Mouse (Mus musculus): ENCODE data around the gene Phactr1. TPM values are rescaled to one million over a fixed set of nuclear protein-coding genes. Genes with fewer than 3 reads are reported as not detected.
A peak's percentile ranks its signal among the peaks of the same experiment; 100 is the strongest.

Phactr1 gene
- polyA plus RNA-seq, 1 experiment from 2014 or later, result 32.4 TPM

DNA sequence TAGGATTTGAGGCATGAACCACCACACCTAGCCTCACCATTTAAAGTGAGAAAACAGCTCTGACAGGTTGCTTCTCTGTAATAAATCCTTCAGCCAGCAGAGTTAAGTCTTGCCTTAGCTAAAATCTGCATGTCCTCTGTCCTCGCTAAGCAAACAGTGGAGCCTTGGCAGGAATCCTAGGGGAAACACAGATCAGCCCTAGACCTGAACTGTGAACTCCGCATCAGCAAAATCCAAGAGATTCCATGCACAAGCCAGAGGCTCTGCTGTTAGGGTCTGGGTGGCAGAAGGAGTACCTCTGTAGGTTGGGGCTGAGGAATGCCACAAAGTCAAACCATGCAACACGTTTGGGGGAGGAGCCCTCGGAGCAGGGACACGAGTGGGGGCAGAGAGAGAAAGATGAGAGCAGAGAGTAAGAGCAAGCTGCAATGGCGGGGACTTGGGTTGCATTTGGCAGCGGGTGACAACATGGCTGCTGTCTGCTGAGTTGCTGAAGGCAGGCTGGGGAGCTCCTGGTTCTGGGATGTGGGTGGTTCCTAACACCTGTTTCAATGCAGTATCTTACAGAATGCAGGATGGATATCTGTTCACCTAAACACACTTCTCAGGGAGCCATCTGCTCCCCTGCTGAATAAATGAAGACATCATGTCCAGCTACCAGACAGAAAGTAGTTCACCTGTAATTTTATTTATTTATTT, 464.4 kb downstream of the Phactr1 start:
- Histone ChIP-seq H3K9ac (ENCODE audit: low read depth, low read length) (no peak overlapping the region), H3K27ac (no peak overlapping the region), H3K4me3 (replicated peaks; ENCODE audit: low read depth, low read length) (no peak overlapping the region), H3K27me3 (ENCODE audit: insufficient read depth, low read length) (no peaks in the 10 kb centered on the region), H3K4me1 (replicated peaks; ENCODE audit: insufficient read depth, low read length) (peaks cover 15% of the 10 kb centered on the region), H3K4me2 (ENCODE audit: low read length) (no peak overlapping the region), H3K36me3 (ENCODE audit: insufficient read depth, low read length) (no peaks in the 10 kb centered on the region), H3K9me3 (replicated peaks; ENCODE audit: low read length) (no peaks in the 10 kb centered on the region)
- DNase-seq (ENCODE audit: low spot score) (no peak), ATAC-seq (replicated peaks; ENCODE audit: low FRiP score, low read depth) (no peak)
- WGBS, result 50% methylated on average over 7 of the region's 7 CpGs
- no peak for TF ChIP-seq CTCF (IDR thresholded peaks at IDR 0.05; ENCODE audit: low read depth)

DNA sequence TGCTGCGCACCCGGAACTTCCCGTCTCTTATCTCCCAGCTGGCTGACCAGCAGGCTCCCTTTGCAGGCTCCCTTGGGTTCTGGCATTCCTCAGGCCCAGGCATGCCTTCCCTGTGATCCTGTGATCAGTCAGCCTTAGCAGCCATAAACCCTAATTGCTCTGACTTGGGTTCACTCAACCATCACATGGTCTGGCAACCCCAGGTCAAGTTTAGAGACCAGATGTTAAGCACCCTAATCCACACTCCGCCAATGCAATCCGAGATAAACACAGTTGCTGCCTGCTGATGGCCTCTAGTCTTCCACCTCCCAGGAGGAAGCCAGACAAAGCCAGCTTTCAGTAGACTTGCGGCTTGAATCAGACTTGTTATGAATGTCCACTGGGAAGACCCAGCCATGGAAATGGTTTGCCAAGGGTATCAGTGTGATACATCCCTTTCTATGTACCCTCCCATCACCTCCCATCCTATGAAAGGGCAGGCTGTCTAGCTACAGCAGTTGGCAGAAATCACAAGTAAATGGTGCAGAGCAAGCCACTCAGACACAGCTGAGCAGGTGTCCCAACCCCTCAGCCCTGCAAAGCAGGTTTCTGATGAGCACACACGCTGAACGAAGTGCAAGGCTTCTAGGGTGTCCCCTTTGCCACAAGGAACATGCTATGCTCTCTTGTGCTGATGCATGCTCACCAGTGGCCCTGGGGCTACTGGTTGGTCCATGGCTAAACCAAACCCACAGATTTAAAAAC, 466.3 kb downstream of the Phactr1 start:
- DNase-seq (ENCODE audit: low spot score), result peak; percentile 74
- TF ChIP-seq CTCF (IDR thresholded peaks at IDR 0.05; ENCODE audit: low read depth), result no peak
- Histone ChIP-seq H3K4me2 (ENCODE audit: low read length) (no peak overlapping the region), H3K36me3 (ENCODE audit: insufficient read depth, low read length) (0 out of 2 replicates have a peak, but pooled peaks cover 5% of the 10 kb centered on the region), H3K4me3 (replicated peaks; ENCODE audit: low read depth, low read length) (no peak overlapping the region), H3K27ac (peak overlapping the region; percentile 60; the same call in 1 of the 2 replicates), H3K4me1 (replicated peaks; ENCODE audit: insufficient read depth, low read length) (peaks cover 15% of the 10 kb centered on the region), H3K9me3 (replicated peaks; ENCODE audit: low read length) (no peaks in the 10 kb centered on the region), H3K27me3 (ENCODE audit: insufficient read depth, low read length) (no peaks in the 10 kb centered on the region), H3K9ac (ENCODE audit: low read depth, low read length) (no peak overlapping the region)
- WGBS, result 33% methylated on average over 8 of the region's 8 CpGs
- ATAC-seq (replicated peaks; ENCODE audit: low FRiP score, low read depth), result peak; percentile 85

DNA sequence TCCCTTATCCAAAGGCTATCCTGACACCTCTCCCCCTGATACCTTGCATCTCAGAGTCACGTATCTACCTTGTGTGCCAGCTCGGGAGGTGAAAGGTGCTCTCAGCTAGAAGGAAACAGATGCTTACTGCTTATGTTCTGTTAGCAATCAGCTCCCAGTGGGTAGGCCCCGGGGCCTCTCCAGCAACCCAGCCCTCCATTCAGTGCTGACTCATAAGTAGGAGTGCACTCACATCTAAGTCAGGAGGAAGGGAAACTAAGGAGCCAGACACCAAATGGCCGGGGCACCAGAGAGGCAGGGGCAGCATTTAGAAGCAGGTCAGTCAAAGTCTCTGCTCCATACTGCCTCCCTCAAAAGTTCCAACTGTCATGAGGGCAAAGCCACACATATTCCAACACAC, 468.3 kb downstream of the Phactr1 start:
- Histone ChIP-seq H3K27me3 (ENCODE audit: insufficient read depth, low read length) (no peaks in the 10 kb centered on the region), H3K9me3 (replicated peaks; ENCODE audit: low read length) (no peaks in the 10 kb centered on the region), H3K4me2 (ENCODE audit: low read length) (no peak overlapping the region), H3K27ac (no peak overlapping the region), H3K4me3 (replicated peaks; ENCODE audit: low read depth, low read length) (no peak overlapping the region), H3K9ac (ENCODE audit: low read depth, low read length) (no peak overlapping the region), H3K36me3 (ENCODE audit: insufficient read depth, low read length) (peaks cover 11% of the 10 kb centered on the region; the same call in 1 of the 2 replicates), H3K4me1 (replicated peaks; ENCODE audit: insufficient read depth, low read length) (peaks cover 15% of the 10 kb centered on the region)
- no peak for TF ChIP-seq CTCF (IDR thresholded peaks at IDR 0.05; ENCODE audit: low read depth)
- DNase-seq (ENCODE audit: low spot score), result no peak
- no peak for ATAC-seq (replicated peaks; ENCODE audit: low FRiP score, low read depth)
- WGBS, result 58% methylated on average over 4 of the region's 4 CpGs

DNA sequence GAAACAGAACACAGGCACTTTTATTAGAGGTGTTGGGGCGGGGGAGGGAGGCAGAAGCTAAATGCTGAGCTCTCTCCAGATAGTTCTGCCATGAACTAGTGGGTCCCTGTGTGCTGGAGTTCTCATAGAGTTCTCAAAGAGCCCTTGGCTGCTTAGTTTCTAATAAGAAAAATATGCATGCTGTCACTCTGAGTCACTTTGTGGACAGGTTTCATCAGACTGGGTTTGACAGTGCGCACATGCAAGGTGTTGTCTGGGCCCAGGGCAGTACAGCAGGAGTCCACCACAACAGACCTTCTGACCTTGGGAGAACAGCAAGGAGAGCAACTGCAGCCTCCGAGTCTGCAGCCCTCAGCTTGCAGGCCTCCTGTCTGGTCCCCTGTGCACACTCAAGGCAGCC, 469.2 kb downstream of the Phactr1 start:
- WGBS, result 86% methylated on average over 3 of the region's 3 CpGs
- H3K27ac ChIP-seq, result no peak overlapping the region
- no peaks in the 10 kb centered on the region for H3K27me3 ChIP-seq (ENCODE audit: insufficient read depth, low read length)
- no peak overlapping the region for H3K9ac ChIP-seq (ENCODE audit: low read depth, low read length)
- peaks cover 15% of the 10 kb centered on the region for H3K36me3 ChIP-seq (ENCODE audit: insufficient read depth, low read length)
- DNase-seq (ENCODE audit: low spot score) (no peak), ATAC-seq (replicated peaks; ENCODE audit: low FRiP score, low read depth) (no peak)
- no peaks in the 10 kb centered on the region for H3K9me3 ChIP-seq (replicated peaks; ENCODE audit: low read length)
- no peak for TF ChIP-seq CTCF (IDR thresholded peaks at IDR 0.05; ENCODE audit: low read depth)
- H3K4me1 ChIP-seq (replicated peaks; ENCODE audit: insufficient read depth, low read length), result peaks cover 13% of the 10 kb centered on the region
- H3K4me3 ChIP-seq (replicated peaks; ENCODE audit: low read depth, low read length), result no peak overlapping the region
- H3K4me2 ChIP-seq (ENCODE audit: low read length), result no peak overlapping the region

GRCm38 (mm10) chr13:43152005-43152520, 471.6 kb downstream of the Phactr1 start:
- Histone ChIP-seq H3K4me3 (replicated peaks; ENCODE audit: low read depth, low read length) (no peak overlapping the region), H3K9me3 (replicated peaks; ENCODE audit: low read length) (no peaks in the 10 kb centered on the region), H3K27ac (no peak overlapping the region), H3K4me1 (replicated peaks; ENCODE audit: insufficient read depth, low read length) (0 out of 2 replicates have a peak, but pooled peaks cover 6% of the 10 kb centered on the region), H3K27me3 (ENCODE audit: insufficient read depth, low read length) (no peaks in the 10 kb centered on the region), H3K36me3 (ENCODE audit: insufficient read depth, low read length) (peaks cover 23% of the 10 kb centered on the region), H3K9ac (ENCODE audit: low read depth, low read length) (no peak overlapping the region), H3K4me2 (ENCODE audit: low read length) (no peak overlapping the region)
- 83% methylated on average over 14 of the region's 14 CpGs for WGBS
- TF ChIP-seq CTCF (IDR thresholded peaks at IDR 0.05; ENCODE audit: low read depth), result no peak
- DNase-seq (ENCODE audit: low spot score), result no peak
- no peak for ATAC-seq (replicated peaks; ENCODE audit: low FRiP score, low read depth)

- peaks cover 12% of the 10 kb centered on the region; the same call in 1 of the 2 replicates for H3K36me3 ChIP-seq (ENCODE audit: insufficient read depth, low read length)
- ATAC-seq (replicated peaks; ENCODE audit: low FRiP score, low read depth) (no peak), DNase-seq (ENCODE audit: low spot score) (peak; percentile 40)
- no peak overlapping the region for H3K4me2 ChIP-seq (ENCODE audit: low read length)
- H3K9me3 ChIP-seq (replicated peaks; ENCODE audit: low read length), result no peaks in the 10 kb centered on the region
- no peak overlapping the region for H3K9ac ChIP-seq (ENCODE audit: low read depth, low read length)
- 40% methylated on average over 5 of the region's 5 CpGs for WGBS
- TF ChIP-seq CTCF (IDR thresholded peaks at IDR 0.05; ENCODE audit: low read depth), result no peak
- peaks cover 16% of the 10 kb centered on the region for H3K4me1 ChIP-seq (replicated peaks; ENCODE audit: insufficient read depth, low read length)
- no peaks in the 10 kb centered on the region for H3K27me3 ChIP-seq (ENCODE audit: insufficient read depth, low read length)
- H3K4me3 ChIP-seq (replicated peaks; ENCODE audit: low read depth, low read length), result no peak overlapping the region
- H3K27ac ChIP-seq, result peak overlapping the region; percentile 57; the same call in 1 of the 2 replicates
Measured at GRCm38 (mm10) chr13:43157370-43157769, 476.9 kb downstream of the Phactr1 start.

Measured in kidney, postnatal 0 days (tissue).